Mouse (Mus musculus) kidney, postnatal 25 days (tissue): Measurements from ENCODE around the gene Skida1.
"Not testable (repeated sequence)": the region's sequence is repeated elsewhere in the genome, so short reads cannot be mapped to it uniquely, and the experiment has no call there.

Experiments
- DNase-seq, 2 experiments: peaks; one replicate each; pipeline ENCODE4 v3.0.0; 2021; ENCODE audit warnings: mixed read lengths in 2 of 2

Skida1 gene

DNA sequence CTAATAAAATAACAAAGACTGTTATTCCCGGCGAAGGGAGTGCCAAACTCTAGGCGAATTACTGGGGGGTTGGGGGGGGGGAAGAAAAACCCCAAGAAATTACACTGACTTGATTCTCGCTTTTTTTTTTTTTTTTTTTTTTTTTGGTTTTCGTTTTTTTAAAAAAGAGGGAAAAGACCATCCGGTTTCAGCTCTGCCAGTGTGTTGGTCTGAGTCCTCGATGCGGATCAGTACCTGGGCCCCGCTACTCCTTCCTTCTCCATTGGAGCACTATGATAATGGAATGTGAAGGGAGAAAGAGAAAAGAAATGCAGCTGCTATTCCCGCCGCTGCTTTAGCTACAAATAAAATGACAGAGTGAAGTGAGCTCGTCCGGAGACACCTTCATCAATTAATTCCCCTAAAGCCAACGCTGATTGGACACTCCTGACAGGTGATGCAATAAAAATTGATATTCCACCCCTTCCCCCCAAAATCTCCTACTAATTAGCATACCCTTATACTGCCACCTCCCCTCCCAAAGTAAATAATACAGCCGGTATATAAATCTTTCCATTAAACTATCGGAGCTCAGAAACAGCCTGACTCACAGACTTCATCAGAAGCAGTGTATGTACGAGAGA, at the start of gene Skida1:
TSS of gene Skida1 (minus strand) at position 599 of the 623 bp plus-strand sequence.
- DNase-seq = peak; percentile 32 to 58

DNA sequence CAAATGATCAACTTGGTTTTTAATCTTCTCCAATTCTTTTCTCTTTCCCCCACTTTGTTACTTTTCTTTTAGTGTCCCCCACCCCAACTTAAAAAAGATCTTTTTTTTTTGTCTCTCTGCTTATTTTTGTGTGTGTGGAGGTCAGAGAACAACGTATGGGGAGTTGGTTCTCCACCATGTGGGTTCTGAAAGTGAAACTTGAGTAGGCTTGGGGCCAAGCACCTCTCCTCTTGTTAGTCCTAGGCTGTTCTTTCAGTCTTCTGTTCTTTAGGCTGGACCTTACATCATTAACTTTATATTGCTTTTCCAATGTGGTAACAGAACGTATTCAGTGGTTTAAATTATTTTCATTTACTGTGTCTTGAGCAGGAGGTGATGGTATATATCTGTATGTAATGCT, 47.0 kb upstream of the Skida1 start:
- DNase-seq = no peak

DNA sequence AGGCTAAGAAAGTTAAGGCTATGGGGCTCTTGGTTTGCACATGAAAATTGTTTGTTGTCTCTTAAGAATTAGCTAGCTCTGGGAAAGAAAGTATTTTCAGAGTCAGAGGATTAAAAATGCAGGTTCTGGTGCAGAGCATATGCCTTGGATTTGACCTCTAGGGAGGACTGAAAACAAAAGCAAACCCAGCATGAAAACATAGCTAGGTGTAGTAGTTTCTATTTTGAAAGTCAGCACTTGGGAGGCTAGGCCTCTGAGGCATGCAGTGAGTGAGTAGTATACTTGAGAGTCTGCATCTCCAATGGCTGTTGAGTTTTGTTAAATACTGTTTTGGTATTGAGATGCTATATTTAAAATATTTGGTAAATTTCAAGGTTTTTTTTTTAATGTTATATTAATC, 45.5 kb upstream of the Skida1 start:
- DNase-seq = no peak

DNA sequence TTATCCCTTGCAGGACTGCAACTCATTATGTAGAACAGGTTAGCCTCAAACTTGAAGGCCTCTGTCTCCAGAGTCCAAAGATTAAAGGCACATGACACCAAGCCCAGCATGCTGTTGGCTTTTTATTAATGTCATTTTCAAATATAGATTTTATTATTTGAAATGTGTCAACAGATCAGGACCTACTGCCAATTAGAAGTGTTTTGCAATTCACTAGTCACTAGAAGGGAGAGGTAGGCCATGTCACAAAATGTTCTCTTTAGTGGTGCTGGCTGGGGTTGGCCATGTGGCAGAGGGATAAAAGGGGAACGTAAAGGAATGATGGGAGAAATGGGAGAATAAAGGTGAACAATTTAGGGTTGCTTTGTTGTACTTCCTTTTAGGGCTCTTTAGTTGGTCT, 45.0 kb upstream of the Skida1 start:
- DNase-seq = no peak

DNA sequence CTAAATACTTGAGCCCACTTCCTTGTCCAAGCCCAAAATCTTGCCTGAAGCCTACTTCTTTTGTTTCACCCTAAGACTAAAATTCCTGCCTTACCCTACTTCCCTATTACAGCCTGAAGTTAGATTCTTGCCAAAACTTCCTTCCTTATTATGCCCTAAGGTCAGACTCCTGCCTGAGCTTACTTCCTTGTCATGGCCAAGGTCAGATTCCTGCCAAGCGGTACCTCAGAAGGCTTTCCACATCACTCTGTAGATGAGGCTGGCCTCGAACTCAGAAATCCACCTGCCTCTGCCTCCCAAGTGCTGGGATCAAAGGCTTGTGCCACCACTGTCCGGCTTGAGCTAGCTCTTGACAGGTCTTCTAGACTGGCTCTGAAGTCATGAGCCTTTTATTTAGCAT, 38.8 kb upstream of the Skida1 start:
- DNase-seq = not testable (repeated sequence)

DNA sequence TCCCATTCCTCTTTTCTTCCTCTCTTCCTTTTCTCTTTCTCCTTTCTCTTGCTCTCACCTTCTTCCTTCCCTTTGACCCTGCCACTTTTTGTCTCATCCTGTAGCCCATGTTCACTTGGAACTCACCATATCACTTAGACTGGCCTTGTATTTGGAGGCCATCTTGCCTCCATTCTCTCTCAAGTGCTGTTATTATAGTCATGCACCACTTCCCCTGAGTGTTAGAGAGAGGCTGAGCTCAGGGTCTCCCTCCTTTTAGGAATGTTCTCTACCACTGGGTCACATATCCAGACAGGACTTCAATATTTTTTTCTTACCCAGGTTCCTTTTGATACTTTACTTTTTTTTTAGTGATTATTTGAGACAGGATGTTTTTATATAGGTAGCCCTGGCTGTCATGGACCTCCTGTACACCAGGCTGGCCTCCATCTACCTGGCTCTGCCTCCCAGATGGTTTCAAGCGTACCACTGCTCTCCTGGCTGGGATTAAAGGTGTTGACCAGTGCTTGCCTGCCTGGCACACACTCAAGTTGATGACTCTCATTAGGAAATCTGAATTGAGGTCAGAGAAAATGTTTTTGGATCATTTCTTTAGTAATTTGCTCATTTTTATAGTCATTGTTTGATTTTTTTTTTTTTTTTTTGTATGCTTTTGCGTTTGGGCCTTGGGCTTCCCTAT, 31.5 kb upstream of the Skida1 start:
- DNase-seq = no peak

DNA sequence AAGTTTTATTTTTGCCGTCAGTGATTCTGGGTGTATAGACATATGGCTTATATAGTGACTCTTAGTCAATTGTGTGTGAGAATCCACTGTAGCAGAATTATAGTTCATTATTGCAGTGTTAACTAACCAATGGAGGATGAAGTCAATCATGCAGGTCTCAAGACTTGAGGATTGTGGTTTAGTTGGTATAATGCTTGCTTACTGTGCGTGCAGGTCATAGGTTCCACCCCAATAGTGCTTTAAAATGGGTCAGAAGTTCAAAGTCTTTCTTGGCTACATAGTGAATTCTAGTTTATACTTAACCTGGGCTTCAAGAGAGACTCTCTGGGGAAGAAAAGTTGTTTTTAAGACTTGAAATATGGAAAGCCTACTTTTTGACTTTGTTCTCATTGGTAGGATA, 23.1 kb upstream of the Skida1 start:
- DNase-seq = no peak

DNA sequence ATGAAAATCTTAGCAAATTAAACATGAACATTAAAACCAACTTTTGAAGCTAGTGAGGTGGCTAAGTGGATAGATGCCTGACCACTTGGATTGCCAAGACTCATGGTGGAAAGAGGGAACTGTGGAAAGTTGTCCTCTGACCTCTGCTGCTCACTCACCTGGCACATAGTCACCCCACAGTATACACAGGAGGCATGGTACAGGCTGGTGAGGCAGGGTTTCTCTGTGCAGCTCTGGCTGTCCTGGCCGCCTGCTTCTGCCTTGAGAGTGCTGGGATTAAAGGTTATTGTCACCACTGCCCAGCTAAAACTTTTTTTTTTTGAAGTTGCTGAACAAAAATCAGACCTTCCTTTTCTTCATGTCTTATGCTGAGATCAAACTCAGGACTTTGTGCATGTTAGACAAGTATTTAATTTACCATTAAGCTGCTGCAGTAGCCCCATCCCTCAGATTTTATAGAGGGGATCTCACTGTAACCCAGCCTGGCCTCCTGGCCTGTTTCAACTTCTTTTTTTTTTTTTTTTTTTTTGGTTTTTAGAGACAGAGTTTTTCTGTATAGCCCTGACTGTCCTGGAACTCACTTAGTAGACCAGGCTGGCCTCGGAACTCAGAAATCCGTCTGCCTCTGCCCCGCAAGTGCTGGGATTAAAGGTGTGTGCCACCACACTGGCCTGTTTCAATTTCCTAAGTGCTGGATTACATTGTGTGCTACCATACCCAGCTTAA, 19.4 kb upstream of the Skida1 start:
- peak; percentile 64 to 88 for DNase-seq

DNA sequence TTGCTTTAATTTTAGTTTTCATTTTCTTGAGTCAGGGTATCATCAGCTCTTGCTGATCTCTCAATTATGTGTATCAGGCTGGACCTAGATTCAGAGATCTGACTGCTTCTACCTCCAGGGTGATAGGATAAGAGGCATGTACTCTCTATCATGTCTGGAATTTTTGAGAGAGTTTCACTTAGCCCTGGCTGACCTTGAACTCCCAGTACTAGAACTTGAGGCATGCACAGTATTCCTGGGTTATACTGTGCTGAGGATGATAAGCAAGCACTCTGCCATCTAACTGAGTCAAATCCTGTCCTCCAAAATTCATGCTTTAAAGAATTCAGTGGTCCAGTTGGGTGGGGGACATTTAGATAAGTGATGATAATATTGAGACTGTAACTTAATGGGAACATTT, 17.6 kb upstream of the Skida1 start:
- DNase-seq = no peak

DNA sequence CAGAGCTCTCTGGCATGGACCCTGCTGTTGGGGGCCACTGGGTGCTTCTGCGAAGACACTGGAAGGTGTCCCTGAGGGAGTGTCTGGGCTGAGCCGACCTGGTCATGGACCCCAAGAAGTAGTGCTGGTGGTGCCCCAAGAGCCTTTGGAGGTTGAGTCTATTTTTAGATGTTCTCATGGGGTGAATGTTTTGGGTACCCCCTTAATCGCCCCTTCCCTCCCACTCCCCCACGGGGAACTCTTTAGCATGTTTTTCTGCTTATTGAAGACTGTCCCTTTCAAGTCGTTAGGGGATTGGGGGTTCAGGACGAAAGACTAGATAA, 16.8 kb upstream of the Skida1 start:
- DNase-seq = no peak

DNA sequence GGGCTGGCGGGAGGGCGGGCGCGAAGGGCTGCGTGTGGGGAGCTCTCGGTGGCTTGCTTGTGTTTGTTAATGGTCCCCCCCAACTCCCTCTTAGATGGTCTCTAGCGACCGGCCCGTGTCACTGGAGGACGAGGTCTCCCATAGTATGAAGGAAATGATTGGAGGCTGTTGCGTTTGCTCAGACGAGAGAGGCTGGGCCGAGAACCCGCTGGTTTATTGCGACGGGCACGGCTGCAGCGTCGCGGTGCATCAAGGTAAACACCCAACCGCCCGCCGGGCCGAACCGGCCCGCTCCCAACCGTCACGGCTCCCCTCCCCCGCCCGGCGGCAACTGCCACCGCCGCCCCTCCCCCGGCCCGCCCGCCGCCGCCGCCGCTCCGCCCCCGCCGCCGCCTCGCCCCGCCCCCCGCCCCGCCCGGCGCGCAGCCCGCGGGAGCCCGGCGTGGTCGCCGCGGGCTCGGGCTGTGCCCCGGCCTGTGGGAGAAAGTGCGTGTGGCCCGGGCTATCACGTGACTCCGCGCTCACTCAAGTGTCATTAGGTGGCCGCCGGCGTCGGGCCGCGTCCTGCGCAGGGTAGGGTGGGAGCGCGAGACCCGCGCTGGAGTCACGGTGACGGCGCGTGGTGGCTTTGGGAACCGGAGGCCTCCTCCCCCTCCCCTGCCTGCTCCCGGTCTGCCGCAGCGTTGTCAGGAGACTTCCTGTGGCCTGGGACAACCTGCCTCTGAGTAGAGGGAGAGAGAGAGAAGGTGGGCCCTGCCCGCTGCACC, 16.3 kb upstream of the Skida1 start:
- DNase-seq = peak; percentile 90 to 94

DNA sequence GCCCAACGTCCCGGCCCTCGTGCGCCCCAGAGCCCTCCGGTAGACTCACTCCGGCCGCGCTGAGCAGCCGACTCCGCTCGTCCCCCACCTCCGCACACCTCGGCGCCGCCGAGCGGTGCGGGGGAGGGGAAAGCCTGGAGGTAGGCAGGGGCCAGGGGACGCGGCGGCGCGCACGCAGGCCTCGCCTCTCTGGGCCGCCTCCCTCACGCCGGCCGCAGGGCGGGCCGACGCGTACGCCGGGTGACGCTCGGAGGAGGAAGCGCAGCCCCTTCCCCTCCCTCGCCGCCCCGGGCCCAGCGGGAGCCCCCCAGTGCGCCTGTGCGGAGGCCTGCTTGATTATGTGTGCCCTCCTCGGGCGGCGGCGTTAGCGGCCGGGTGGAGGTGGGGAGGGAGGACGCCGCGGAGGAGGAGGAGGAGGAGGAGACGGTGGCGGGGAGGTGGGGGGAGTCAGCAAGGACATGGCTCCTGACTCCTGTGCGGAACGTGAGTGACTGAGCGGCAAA, 15.6 kb upstream of the Skida1 start:
- DNase-seq = peak; percentile 87 to 97

DNA sequence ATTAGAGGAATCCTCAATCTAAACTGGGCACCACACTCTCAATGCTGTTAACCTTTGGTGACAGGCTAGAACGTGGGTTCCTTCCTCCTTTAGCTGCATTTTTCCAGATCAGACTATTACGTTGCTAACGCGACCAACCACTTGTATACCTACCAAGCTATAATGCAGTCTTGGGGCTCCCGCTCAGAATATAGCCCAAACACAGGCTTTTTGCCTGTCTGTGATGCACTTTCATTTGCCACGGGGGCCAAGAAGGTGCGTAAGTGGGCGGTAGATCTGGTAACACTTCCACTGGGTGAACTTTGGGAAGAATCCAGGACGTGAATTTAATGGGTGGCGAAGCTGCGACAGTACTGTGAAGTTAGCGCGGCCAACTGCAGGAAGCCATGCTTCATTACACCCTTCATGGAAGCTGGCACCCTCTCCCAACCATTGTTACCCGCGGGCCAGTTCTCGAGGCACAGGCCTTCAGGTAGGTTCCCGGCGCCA, 15.0 kb upstream of the Skida1 start:
- peak; percentile 69 to 85 for DNase-seq

DNA sequence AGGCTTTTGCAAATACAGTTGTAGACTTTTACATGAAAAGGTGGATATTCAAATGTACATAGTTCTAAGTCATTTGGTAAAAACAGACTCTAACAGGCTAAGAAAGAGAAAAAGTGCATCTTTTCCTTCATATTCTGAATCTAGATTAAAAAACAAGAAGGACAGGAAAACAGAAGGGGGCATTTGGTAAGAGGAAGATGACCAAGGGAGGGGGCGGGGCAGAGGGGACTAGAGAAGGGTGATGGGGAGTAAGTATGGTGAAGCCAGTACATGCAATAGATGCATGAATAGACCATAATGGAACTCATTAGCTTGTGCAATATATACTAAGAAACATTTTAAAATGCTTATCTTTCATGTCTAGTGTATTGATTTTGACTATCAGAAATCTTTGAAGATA, 11.5 kb upstream of the Skida1 start:
- DNase-seq = no peak

DNA sequence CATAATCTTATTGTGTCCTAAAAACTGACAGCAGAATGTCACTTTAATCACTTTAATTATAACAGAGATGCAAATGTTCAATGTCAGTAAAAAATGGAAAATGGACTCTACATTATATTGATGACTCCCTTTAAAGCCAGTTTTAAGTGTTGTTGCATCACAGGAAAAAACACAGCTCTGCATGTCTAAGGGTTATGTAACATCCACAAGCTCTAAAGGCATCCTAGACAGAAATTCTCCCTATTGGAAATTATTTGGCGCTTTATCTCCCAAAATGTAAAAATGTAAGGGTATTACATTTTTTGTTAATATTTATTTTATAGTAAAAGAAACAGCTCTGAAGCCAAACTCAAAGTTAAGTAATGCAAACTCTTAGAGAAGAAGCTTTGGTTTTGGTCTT, 11.0 kb upstream of the Skida1 start:
- no peak for DNase-seq

DNA sequence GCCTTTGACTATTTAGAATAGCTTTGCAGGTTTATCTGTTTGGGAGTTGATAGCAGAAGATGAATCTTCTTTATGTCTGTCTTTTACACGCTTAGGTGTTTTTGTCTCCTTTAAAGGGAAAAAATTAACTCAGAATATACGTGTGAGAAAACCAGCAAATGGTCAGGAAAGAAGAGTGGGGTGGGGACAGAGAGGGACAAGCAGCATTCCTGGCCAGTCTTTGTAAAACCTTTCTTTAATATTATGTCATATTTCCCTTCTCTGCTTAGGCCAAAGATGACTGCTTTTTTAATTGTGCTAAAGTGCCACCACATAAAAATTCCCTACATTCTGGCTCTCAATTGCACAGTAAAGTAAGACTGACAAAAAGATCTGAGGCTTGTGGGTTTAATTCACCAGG, 10.2 kb upstream of the Skida1 start:
- no peak for DNase-seq

DNA sequence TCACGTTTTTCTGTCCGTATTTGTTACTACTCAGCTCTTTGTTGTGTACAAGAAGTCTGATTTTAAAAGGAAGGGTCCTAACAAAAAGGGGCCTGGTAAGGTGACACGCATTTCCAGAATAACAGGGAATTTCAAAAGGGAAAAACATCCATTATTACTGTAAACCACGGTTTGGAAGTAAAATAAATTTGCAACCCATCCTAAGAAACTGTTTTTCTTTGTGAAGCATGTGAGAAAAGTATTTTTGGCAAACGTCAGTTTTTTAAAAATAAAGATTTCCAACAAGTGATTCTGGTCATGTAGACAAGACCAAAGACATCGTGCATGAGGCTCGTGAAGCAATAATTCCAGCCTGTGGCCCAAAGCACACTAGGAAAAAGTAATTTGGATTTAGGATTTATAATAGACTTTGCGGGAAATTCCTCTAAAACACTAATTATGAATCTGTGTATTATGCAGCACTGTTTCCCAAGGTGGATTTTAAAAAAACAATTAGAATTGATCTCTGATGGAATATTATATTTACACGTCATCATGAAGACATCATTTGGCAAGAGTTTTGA, 9.4 kb upstream of the Skida1 start:
- no peak for DNase-seq

DNA sequence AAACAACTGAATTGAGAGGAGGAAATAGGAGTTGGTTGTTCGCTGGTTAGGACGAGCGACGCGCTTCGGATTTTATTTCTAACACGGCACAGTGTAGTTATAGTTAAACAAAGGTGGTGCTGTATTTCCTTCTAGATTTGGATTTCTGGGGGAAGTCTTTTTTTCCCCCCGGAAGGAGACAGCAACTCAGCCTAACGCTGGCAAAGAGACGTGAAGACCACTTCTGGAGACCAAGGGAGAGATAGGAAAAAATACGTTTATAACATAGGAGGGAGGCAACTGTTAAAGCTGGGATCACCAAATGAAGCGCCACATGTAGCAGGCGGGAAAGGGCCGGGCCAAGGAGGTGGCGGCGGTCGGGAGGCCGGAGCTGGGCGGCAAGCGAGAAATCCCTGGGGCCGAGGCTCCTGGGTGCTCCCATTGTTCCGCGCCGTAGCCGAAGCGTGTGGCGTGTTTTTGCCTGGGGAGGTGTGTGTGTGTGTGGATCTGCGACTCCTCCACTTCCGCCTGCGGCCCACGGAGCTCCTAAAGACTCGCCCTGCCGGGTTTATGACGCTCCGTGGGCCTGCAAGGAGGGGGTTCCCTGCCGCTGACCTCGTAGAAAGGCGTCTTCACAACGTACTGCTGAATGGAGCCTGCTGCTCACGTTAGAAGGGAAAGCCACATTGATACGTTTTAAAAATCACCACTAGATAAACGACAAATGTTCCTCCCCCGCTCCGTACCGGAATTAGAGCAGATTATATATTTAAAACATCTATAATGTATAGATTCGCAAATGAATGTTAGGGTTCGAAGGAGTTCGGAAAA, 8.7 kb upstream of the Skida1 start:
- peak; percentile 65 to 81 for DNase-seq

DNA sequence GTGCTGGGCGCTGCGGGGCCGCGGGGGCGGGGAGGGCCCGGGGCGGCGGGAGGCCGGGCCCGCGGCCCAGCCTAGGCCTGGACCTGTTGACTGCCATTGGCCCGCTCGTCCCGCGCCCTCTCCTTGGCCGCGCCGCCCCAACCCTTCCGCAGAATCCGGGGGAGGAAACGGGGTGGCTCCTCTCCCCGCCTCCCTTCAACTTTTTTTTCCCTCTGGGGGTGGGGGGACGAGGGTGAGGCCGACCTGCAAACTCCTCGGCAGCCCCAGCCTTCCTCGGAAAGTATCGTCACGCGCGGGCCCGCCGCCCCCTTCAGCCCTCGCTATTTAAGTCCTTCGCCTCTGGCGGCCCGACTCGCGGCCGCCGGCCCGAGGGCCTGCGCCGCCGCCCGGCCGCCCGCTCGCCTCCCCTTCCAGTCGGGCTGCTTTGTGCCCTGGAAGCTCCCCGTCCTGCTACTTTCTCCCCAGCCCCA, 8.0 kb upstream of the Skida1 start:
- DNase-seq = peak; percentile 94 to 99

DNA sequence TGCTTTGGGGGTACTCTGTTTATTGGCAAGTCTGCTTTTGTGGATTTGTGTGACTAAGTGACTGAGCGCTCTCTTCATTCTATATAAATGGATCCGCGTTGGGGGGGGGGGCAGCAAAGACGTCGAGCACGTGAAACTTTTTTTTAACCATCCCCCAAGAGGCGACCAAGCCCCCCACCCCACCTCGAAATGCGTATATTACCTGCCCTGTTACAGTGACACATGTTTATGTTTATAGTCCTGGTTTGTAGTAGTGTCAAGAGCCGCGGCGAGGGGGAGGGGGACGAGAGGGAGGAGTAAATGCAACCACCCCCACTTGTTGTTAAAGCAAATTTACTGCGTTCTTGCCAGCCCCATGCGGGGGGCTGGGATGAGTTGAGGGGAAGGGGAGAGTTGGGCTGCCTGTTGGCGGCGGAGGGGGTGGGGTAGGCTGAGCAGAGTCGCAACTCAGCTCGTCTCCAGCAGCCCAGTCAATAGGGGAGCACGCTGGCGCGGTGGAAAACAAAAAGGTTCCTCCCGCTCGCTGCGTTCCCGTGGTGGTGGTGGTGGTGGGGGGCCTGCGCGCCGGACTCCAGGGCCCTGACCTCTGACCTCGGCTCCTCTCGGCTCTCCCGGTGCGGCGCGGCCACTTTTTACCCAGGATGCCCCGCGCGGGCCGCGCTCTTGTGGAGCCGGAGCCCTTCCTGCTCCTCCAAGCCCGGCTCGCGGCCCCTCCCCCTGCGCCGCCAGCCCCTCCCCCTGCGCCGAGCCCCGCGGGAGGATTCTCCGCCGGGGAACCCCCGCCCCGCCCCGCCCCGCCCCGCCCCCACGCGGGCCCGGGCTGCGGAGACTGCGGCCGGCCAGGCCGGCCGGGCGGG, 7.3 kb upstream of the Skida1 start:
- peak; percentile 95 to 98 for DNase-seq
